Mouse (Mus musculus): Measurements from ENCODE around the gene Zfp809. TPM values are rescaled to one million over a fixed set of nuclear protein-coding genes. Genes with fewer than 3 reads are reported as not detected.

Gene Zfp809
- polyA plus RNA-seq (2014; fragmentation: Nextera tagmentation; extraction: Ambion mirVana), result 19.8 and 24.6 TPM in 2 replicates

DNA sequence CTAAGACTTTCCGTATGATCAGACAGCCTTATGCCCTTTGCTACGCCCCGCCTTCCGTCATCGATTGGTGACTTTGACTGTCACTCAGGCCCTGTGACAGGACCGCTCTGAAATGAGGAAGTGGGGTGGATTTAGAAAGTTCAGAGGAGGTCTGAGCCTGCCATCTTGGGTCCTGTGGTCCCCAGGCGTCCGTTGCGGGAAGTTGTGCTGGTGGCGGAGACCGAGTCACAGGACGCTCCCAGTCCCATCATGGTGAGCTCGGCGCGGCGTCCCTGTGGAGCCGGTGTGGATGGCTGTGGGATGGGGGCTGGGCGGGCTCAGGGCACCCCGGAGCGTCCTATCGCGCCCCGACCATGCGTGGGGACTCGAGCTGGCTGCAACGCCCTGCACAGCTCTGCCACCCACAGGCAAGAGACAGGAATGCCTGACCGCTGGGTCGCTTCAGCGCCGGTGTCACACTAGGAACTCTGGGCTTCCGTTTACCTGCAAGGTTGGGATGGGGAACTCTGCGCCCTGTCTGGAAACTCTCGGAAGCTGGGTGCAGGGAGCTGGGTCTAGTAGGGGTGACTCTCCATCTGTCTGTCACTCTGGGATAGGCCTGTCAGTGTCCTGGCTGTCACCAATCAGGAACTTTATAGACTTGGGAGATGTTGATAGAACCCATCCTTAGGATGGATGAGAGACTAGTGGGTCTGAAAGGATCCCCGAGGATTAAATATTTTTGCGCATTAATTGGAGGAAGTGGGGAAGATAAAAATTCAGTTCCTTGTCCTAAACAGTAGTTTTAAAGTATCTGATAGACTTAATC lies at the start of gene Zfp809:
Gene Zfp809, plus strand, starts transcription at position 134 of the 808 bp plus-strand sequence.
- Histone ChIP-seq H3K27ac (ENCODE audit: low read depth, low read length) (peak within 1 kb of the TSS; percentile 77), H3K9ac (ENCODE audit: low read depth, low read length) (peak within 1 kb of the TSS; percentile 70), H3K36me3 (ENCODE audit: control insufficient read depth, insufficient read depth, low read length) (no peaks in the 10 kb centered on the region), H3K27me3 (ENCODE audit: control insufficient read depth, insufficient read depth, low read length) (no peaks in the 10 kb centered on the region), H3K4me2 (replicated peaks; ENCODE audit: low read depth, low read length) (peak within 1 kb of the TSS; percentile 68), H3K4me1 (ENCODE audit: control insufficient read depth, insufficient read depth, low read length) (no peaks in the 10 kb centered on the region), H3K4me3 (ENCODE audit: low read length) (peak within 1 kb of the TSS; percentile 66), H3K9me3 (ENCODE audit: control insufficient read depth, low read length) (peaks cover 3% of the 10 kb centered on the region; the same call in 1 of the 2 replicates)
- ATAC-seq (ENCODE audit: low FRiP score, low TSS enrichment), result peak; percentile 99
- 2% methylated on average over 35 of the region's 35 CpGs for WGBS

GRCm38 (mm10) chr9:22188025-22188611 lies 37.4 kb upstream of the Zfp809 start, which contains the start of gene Zfp872:
Zfp872 (plus strand) TSS chr9:22188090.
- H3K27ac ChIP-seq (ENCODE audit: low read depth, low read length), result no peak within 1 kb of the TSS
- H3K9me3 ChIP-seq (ENCODE audit: control insufficient read depth, low read length), result peaks cover 14% of the 10 kb centered on the region; the same call in 1 of the 2 replicates
- no peaks in the 10 kb centered on the region for H3K4me1 ChIP-seq (ENCODE audit: control insufficient read depth, insufficient read depth, low read length)
- H3K9ac ChIP-seq (ENCODE audit: low read depth, low read length), result peak within 1 kb of the TSS; percentile 44
- H3K4me2 ChIP-seq (replicated peaks; ENCODE audit: low read depth, low read length), result peak within 1 kb of the TSS; percentile 55
- H3K27me3 ChIP-seq (ENCODE audit: control insufficient read depth, insufficient read depth, low read length), result no peaks in the 10 kb centered on the region
- H3K4me3 ChIP-seq (ENCODE audit: low read length), result peak within 1 kb of the TSS; percentile 33
- 18% methylated on average over 42 of the region's 43 CpGs for WGBS
- peak; percentile 89 for ATAC-seq (ENCODE audit: low FRiP score, low TSS enrichment)
- H3K36me3 ChIP-seq (ENCODE audit: control insufficient read depth, insufficient read depth, low read length), result no peaks in the 10 kb centered on the region

DNA sequence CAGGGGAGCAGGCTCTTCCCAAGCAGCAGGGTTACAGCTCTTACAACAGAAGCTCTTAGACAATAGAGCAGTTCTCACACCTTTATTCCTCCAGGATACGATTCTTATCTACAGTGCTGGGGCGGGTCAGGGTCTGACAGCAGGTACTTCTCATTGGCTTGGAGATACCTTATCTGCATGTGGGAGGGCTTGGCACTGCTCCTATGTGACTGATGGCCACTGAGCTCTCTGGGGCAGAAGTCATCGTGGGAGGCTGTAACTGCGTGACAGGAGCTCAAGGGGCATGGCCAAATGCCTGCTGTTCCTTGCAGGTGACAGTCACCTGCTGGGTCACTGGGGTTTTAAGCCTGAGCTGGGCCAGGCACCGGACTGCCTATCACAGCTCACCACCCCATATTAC lies 29.1 kb upstream of the Zfp809 start:
- Histone ChIP-seq H3K36me3 (ENCODE audit: control insufficient read depth, insufficient read depth, low read length) (no peaks in the 10 kb centered on the region), H3K4me3 (ENCODE audit: low read length) (no peak overlapping the region), H3K4me2 (replicated peaks; ENCODE audit: low read depth, low read length) (no peak overlapping the region), H3K27me3 (ENCODE audit: control insufficient read depth, insufficient read depth, low read length) (no peaks in the 10 kb centered on the region), H3K4me1 (ENCODE audit: control insufficient read depth, insufficient read depth, low read length) (no peaks in the 10 kb centered on the region), H3K9ac (ENCODE audit: low read depth, low read length) (no peak overlapping the region), H3K27ac (ENCODE audit: low read depth, low read length) (no peak overlapping the region), H3K9me3 (ENCODE audit: control insufficient read depth, low read length) (peaks cover 28% of the 10 kb centered on the region)
- WGBS, result 27% methylated on average over 5 of the region's 5 CpGs
- no peak for ATAC-seq (ENCODE audit: low FRiP score, low TSS enrichment)

DNA sequence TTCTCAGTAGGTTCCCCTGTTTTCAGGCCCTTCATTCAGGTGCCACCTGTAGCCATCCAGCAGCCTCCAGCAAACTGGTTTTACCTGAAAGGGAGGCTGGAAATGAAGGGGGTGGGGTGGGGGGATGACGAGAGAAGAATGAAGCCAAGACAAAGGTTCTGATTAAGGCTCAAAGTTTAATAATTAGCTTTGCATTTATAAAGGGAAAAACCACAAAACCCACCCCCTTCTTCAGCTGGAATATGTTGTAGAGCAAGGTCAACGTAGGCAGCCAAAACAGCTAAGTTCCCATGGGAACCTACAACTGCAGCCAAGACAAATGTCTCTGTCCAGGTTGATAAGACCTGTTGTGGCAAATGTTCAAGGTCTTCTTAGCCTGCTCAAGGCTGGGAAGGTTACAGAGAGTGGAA lies 11.7 kb upstream of the Zfp809 start:
- Histone ChIP-seq H3K27ac (ENCODE audit: low read depth, low read length) (0 out of 2 replicates have a peak overlapping the region, but pooled peaks have one; percentile 18), H3K4me2 (replicated peaks; ENCODE audit: low read depth, low read length) (no peak overlapping the region), H3K9ac (ENCODE audit: low read depth, low read length) (no peak overlapping the region), H3K36me3 (ENCODE audit: control insufficient read depth, insufficient read depth, low read length) (no peaks in the 10 kb centered on the region), H3K4me3 (ENCODE audit: low read length) (no peak overlapping the region), H3K27me3 (ENCODE audit: control insufficient read depth, insufficient read depth, low read length) (no peaks in the 10 kb centered on the region), H3K9me3 (ENCODE audit: control insufficient read depth, low read length) (no peaks in the 10 kb centered on the region), H3K4me1 (ENCODE audit: control insufficient read depth, insufficient read depth, low read length) (no peaks in the 10 kb centered on the region)
- 55% methylated on average over 2 of the region's 2 CpGs for WGBS
- ATAC-seq (ENCODE audit: low FRiP score, low TSS enrichment), result no peak

DNA sequence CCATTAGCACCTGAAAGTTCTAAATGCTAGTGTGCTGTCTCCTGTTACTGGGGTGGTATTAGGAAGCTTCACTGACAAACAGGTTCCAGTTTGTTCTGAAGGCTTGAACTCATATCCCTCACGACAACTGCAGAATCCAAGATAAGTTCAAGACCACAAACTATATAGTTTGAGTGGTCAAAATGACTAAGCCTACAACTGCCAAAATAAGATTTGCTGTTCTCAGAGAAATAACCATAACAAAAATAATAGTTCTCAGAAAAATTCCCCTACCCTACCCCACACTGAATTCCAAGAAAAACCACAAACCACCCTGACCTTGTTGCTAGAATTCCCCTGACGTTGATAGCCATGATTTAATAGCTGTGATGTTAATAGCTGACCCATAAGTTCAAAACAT lies 11.0 kb upstream of the Zfp809 start:
- Histone ChIP-seq H3K9me3 (ENCODE audit: control insufficient read depth, low read length) (no peaks in the 10 kb centered on the region), H3K4me3 (ENCODE audit: low read length) (no peak overlapping the region), H3K4me2 (replicated peaks; ENCODE audit: low read depth, low read length) (no peak overlapping the region), H3K27me3 (ENCODE audit: control insufficient read depth, insufficient read depth, low read length) (no peaks in the 10 kb centered on the region), H3K9ac (ENCODE audit: low read depth, low read length) (no peak overlapping the region), H3K27ac (ENCODE audit: low read depth, low read length) (no peak overlapping the region), H3K36me3 (ENCODE audit: control insufficient read depth, insufficient read depth, low read length) (no peaks in the 10 kb centered on the region), H3K4me1 (ENCODE audit: control insufficient read depth, insufficient read depth, low read length) (no peaks in the 10 kb centered on the region)
- WGBS, result 79% methylated on average over 2 of the region's 2 CpGs
- no peak for ATAC-seq (ENCODE audit: low FRiP score, low TSS enrichment)

GRCm38 (mm10) chr9:22216705-22217104 lies 8.8 kb upstream of the Zfp809 start:
- ATAC-seq (ENCODE audit: low FRiP score, low TSS enrichment), result no peak
- no peak overlapping the region for H3K27ac ChIP-seq (ENCODE audit: low read depth, low read length)

DNA sequence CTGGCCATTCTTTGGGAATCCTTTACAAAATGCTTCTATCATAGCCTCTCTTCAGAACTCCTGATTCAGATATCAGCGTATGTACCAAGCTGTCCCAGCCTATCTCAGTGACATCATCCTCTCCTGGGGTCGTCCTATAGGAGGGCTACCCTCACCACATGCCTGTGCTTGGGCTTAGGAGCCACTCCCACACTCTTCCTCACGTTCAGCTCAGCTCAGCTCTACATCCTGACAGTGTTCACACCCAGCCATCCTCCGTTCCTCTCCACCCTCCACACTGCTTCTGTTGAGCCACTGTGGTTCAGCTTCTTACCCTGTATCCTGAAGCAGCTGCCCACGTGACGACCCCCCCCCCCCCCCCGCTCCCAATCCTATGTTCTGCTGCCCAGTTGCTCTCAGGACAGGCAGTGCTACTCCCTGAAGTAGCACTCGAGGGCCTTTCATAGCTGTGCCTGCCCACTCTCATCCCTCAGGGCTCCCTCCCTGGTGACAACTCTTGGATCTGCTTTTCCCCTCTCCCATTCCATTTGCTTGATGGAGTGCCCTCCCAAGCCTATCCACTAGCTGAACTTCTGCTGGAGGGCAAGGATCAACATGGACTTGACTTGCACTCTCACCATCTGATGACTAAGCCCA lies 7.5 kb upstream of the Zfp809 start:
- Histone ChIP-seq H3K4me1 (ENCODE audit: control insufficient read depth, insufficient read depth, low read length) (no peaks in the 10 kb centered on the region), H3K27ac (ENCODE audit: low read depth, low read length) (no peak overlapping the region), H3K9ac (ENCODE audit: low read depth, low read length) (no peak overlapping the region), H3K27me3 (ENCODE audit: control insufficient read depth, insufficient read depth, low read length) (no peaks in the 10 kb centered on the region), H3K9me3 (ENCODE audit: control insufficient read depth, low read length) (no peaks in the 10 kb centered on the region), H3K4me2 (replicated peaks; ENCODE audit: low read depth, low read length) (no peak overlapping the region), H3K4me3 (ENCODE audit: low read length) (no peak overlapping the region), H3K36me3 (ENCODE audit: control insufficient read depth, insufficient read depth, low read length) (no peaks in the 10 kb centered on the region)
- 54% methylated on average over 8 of the region's 8 CpGs for WGBS
- ATAC-seq (ENCODE audit: low FRiP score, low TSS enrichment), result no peak

More at GRCm38 (mm10) chr9:22216705-22217104, 8.8 kb upstream of the Zfp809 start:
- Histone ChIP-seq H3K4me2 (replicated peaks; ENCODE audit: low read depth, low read length) (no peak overlapping the region), H3K36me3 (ENCODE audit: control insufficient read depth, insufficient read depth, low read length) (no peaks in the 10 kb centered on the region), H3K4me3 (ENCODE audit: low read length) (no peak overlapping the region), H3K9me3 (ENCODE audit: control insufficient read depth, low read length) (no peaks in the 10 kb centered on the region), H3K27me3 (ENCODE audit: control insufficient read depth, insufficient read depth, low read length) (no peaks in the 10 kb centered on the region), H3K4me1 (ENCODE audit: control insufficient read depth, insufficient read depth, low read length) (no peaks in the 10 kb centered on the region), H3K9ac (ENCODE audit: low read depth, low read length) (no peak overlapping the region)
- 58% methylated on average over 3 of the region's 3 CpGs for WGBS

GRCm38 (mm10) chr9:22224066-22224465 lies 1.4 kb upstream of the Zfp809 start:
- Histone ChIP-seq H3K9ac (ENCODE audit: low read depth, low read length) (no peak overlapping the region), H3K36me3 (ENCODE audit: control insufficient read depth, insufficient read depth, low read length) (no peaks in the 10 kb centered on the region), H3K27me3 (ENCODE audit: control insufficient read depth, insufficient read depth, low read length) (no peaks in the 10 kb centered on the region), H3K4me3 (ENCODE audit: low read length) (no peak overlapping the region), H3K9me3 (ENCODE audit: control insufficient read depth, low read length) (peaks cover 3% of the 10 kb centered on the region; the same call in 1 of the 2 replicates), H3K27ac (ENCODE audit: low read depth, low read length) (no peak overlapping the region), H3K4me2 (replicated peaks; ENCODE audit: low read depth, low read length) (no peak overlapping the region), H3K4me1 (ENCODE audit: control insufficient read depth, insufficient read depth, low read length) (no peaks in the 10 kb centered on the region)
- 89% methylated on average over 4 of the region's 4 CpGs for WGBS
- no peak for ATAC-seq (ENCODE audit: low FRiP score, low TSS enrichment)
